Mouse (Mus musculus) MEL (cell line): Measurements from ENCODE around the gene Timm13. TPM values are rescaled to one million over a fixed set of nuclear protein-coding genes. Genes with fewer than 3 reads are reported as not detected.

Experiments used
- BHLHE40 ChIP-seq: IDR thresholded peaks from 2 replicates; pipeline ENCODE4 v1.6.1; 2012; ENCODE audit warnings: low read depth, mild to moderate bottlenecking, inconsistent platforms, low read length, improper control_type of control experiment, borderline replicate concordance
- CHD2 ChIP-seq: IDR thresholded peaks from 2 replicates; pipeline ENCODE4 v1.6.1; 2011; ENCODE audit warnings: low read length, improper control_type of control experiment
- EP300 ChIP-seq, 2 experiments: IDR thresholded peaks; 2 replicates each; pipeline ENCODE4 v1.6.1; 2011; ENCODE audit warnings: improper control_type of control experiment in 2 of 2, low read length in 2 of 2, low read depth in 1 of 2, mild to moderate bottlenecking in 1 of 2
- ETS1 ChIP-seq: IDR thresholded peaks from 2 replicates; pipeline ENCODE4 v1.6.1; 2012; ENCODE audit warnings: low read depth, mild to moderate bottlenecking, inconsistent platforms, low read length, improper control_type of control experiment, moderate library complexity
- GABPA ChIP-seq: IDR thresholded peaks from 2 replicates; pipeline ENCODE4 v1.6.1; 2012; ENCODE audit warnings: low read depth, mild to moderate bottlenecking, inconsistent platforms, low read length, improper control_type of control experiment, moderate library complexity
- JUND ChIP-seq: IDR thresholded peaks from 2 replicates; pipeline ENCODE4 v1.6.1; 2011; ENCODE audit warnings: low read depth, mild to moderate bottlenecking, improper control_type of control experiment, low read length
- MEF2A ChIP-seq: IDR thresholded peaks from 2 replicates; pipeline ENCODE4 v1.6.1; 2014; ENCODE audit warnings: low read depth, mild to moderate bottlenecking, inconsistent platforms, low read length, improper control_type of control experiment; ENCODE audit not compliant: poor library complexity, insufficient replicate concordance, severe bottlenecking; ENCODE audit errors: extremely low read depth
- SIN3A ChIP-seq: IDR thresholded peaks from 2 replicates; pipeline ENCODE4 v1.6.1; 2012; ENCODE audit warnings: low read length, improper control_type of control experiment, inconsistent platforms
- TAL1 ChIP-seq: IDR thresholded peaks from 2 replicates; pipeline ENCODE4 v1.6.1; 2012; ENCODE audit warnings: mild to moderate bottlenecking, inconsistent platforms, low read length, moderate library complexity, mixed read lengths
- UBTF ChIP-seq: IDR thresholded peaks from 2 replicates; pipeline ENCODE4 v1.6.1; 2012; ENCODE audit warnings: low read depth, mild to moderate bottlenecking, inconsistent platforms, low read length, improper control_type of control experiment, moderate library complexity, borderline replicate concordance; ENCODE audit not compliant: insufficient read depth
- USF1 ChIP-seq: IDR thresholded peaks from 2 replicates; pipeline ENCODE4 v1.6.1; 2014; ENCODE audit warnings: low read depth, mild to moderate bottlenecking, inconsistent platforms, low read length, improper control_type of control experiment, moderate library complexity
- USF2 ChIP-seq, 2 experiments: IDR thresholded peaks; 2 replicates each; pipeline ENCODE4 v1.6.1; 2011 to 2012; ENCODE audit warnings: improper control_type of control experiment in 2 of 2, low read length in 2 of 2, borderline replicate concordance in 1 of 2, inconsistent platforms in 1 of 2, low read depth in 1 of 2, mild to moderate bottlenecking in 1 of 2; ENCODE audit not compliant: insufficient read depth in 1 of 2
- polyA plus RNA-seq, 2 experiments: library from polyadenylated mRNA; stranded (reverse) in 1 of 2; unstranded in 1 of 2; fragments of >175 nt in 1 of 2; fragments of >200 nt in 1 of 2; gene quantifications; 2 replicates each; pipeline versions ENCODE4 v1.2.1 to v1.2.4; 2012; ENCODE audit warnings: low replicate concordance in 2 of 2, low read depth in 1 of 2; ENCODE audit not compliant: insufficient read length in 2 of 2, insufficient read depth in 1 of 2, missing spikeins in 1 of 2
- total RNA-seq: library from RNA; depleted of rRNA; stranded (reverse); fragments of 300-350 nt; gene quantifications from 2 replicates; pipeline ENCODE4 v1.2.3, GENCODE M21; 2012; rRNA removed

Timm13 gene
- total and polyA plus RNA-seq, 3 experiments, result 329 to 645 (median 349) TPM

- 0 out of 4 replicates have a peak, but pooled peaks of 1 of the 2 experiments have one; percentile 5 for TF ChIP-seq EP300 (IDR thresholded peaks at IDR 0.05; ENCODE audit: low read depth in 1 of 2, low read length in 2 of 2)
- no peak for TF ChIP-seq TAL1
- TF ChIP-seq MEF2A, result no peak
- TF ChIP-seq BHLHE40, result no peak
- TF ChIP-seq CHD2, result no peak
- no peak; the same call in 1 of the 2 replicates for TF ChIP-seq USF1
- TF ChIP-seq SIN3A, result peak; percentile 93
- no peak for TF ChIP-seq JUND
- TF ChIP-seq USF2 (IDR thresholded peaks at IDR 0.05; ENCODE audit: borderline replicate concordance in 1 of 2, insufficient read depth in 1 of 2, low read depth in 1 of 2, low read length in 2 of 2), result no peak
- TF ChIP-seq GABPA, result no peak
- TF ChIP-seq ETS1, result no peak
- no peak for TF ChIP-seq UBTF
Measured at GRCm38 (mm10) chr10:80854913-80855748, 45.6 kb downstream of the Timm13 start, which contains the start of the genes Lsm7 and Sppl2b (continued).

Other genes with a start within 250 kb of the Timm13 start
- 35.4 and 43.1 TPM in 2 replicates for gene Btbd2, start 243.9 kb downstream of the Timm13 start, total RNA-seq
- gene Btbd2, start 243.9 kb downstream of the Timm13 start, polyA plus RNA-seq, result 10 to 100 TPM in 1 of 2 experiments, not detected in 1; 81.8 TPM
- gene Mknk2, start 222.9 kb downstream of the Timm13 start, total RNA-seq, result 68.6 and 87.1 TPM in 2 replicates
- gene Mknk2, start 222.9 kb downstream of the Timm13 start, polyA plus RNA-seq, result 100 to 1,000 TPM in 1 of 2 experiments, 10 to 100 TPM in 1; 47.4 to 184 TPM
- gene Mob3a, start 199.0 kb downstream of the Timm13 start, total RNA-seq, result 38.3 and 38.7 TPM in 2 replicates
- 10 to 100 TPM in 1 of 2 experiments, not detected in 1; 63.4 TPM for gene Mob3a, start 199.0 kb downstream of the Timm13 start, polyA plus RNA-seq
- gene Izumo4, start 198.8 kb downstream of the Timm13 start, total RNA-seq, result 1.0 and 1.5 TPM in 2 replicates
- 1 to 10 TPM in 1 of 2 experiments, not detected in 1; 3.8 TPM for gene Izumo4, start 198.8 kb downstream of the Timm13 start, polyA plus RNA-seq
- gene Ap3d1, start 158.7 kb downstream of the Timm13 start, total RNA-seq, result 29.6 and 32.7 TPM in 2 replicates
- gene Ap3d1, start 158.7 kb downstream of the Timm13 start, polyA plus RNA-seq, result 100 to 1,000 TPM in 1 of 2 experiments, 10 to 100 TPM in 1; 54.5 to 260 TPM
- gene Dot1l, start 145.8 kb downstream of the Timm13 start, total RNA-seq, result 14.7 and 15.0 TPM in 2 replicates
- 10 to 100 TPM in 1 of 2 experiments, not detected in 1; 70.6 TPM for gene Dot1l, start 145.8 kb downstream of the Timm13 start, polyA plus RNA-seq
- gene Sf3a2, start 102.8 kb downstream of the Timm13 start, total RNA-seq, result 50.4 and 52.0 TPM in 2 replicates
- gene Sf3a2, start 102.8 kb downstream of the Timm13 start, polyA plus RNA-seq, result 100 to 1,000 TPM in 1 of 2 experiments, not detected in 1; 210 TPM
- gene Plekhj1, start 102.3 kb downstream of the Timm13 start, total RNA-seq, result 79.8 and 86.9 TPM in 2 replicates
- gene Plekhj1, start 102.3 kb downstream of the Timm13 start, polyA plus RNA-seq, result 100 to 1,000 TPM in 1 of 2 experiments, not detected in 1; 217 TPM
- gene Amh, start 95.7 kb downstream of the Timm13 start, total RNA-seq, result 0.42 and 0.59 TPM in 2 replicates
- 1 to 10 TPM in 1 of 2 experiments, not detected in 1; 1.1 TPM for gene Amh, start 95.7 kb downstream of the Timm13 start, polyA plus RNA-seq
- not detected in 2 replicates for gene Jsrp1, start 87.5 kb downstream of the Timm13 start, total RNA-seq
- gene Jsrp1, start 87.5 kb downstream of the Timm13 start, polyA plus RNA-seq, result under 1 TPM in 1 of 2 experiments, not detected in 1; 0.39 TPM
- 983 and 1,061 TPM in 2 replicates for gene Oaz1, start 74.3 kb downstream of the Timm13 start, total RNA-seq
- gene Oaz1, start 74.3 kb downstream of the Timm13 start, polyA plus RNA-seq, result 1,000 to 10,000 TPM in 1 of 2 experiments, not detected in 1; 1,528 TPM
- gene Lingo3, start 56.9 kb downstream of the Timm13 start, total RNA-seq, result not detected in 2 replicates
- gene Lingo3, start 56.9 kb downstream of the Timm13 start, polyA plus RNA-seq, result not detected
- 616 and 637 TPM in 2 replicates for gene Lsm7, start 45.8 kb downstream of the Timm13 start, total RNA-seq
- gene Lsm7, start 45.8 kb downstream of the Timm13 start, polyA plus RNA-seq, result 100 to 1,000 TPM in 1 of 2 experiments, not detected in 1; 246 TPM
- gene Sppl2b, start 45.7 kb downstream of the Timm13 start, total RNA-seq, result 38.6 and 52.0 TPM in 2 replicates
- 10 to 100 TPM in 1 of 2 experiments, not detected in 1; 65.9 TPM for gene Sppl2b, start 45.7 kb downstream of the Timm13 start, polyA plus RNA-seq
- gene Tmprss9, start 29.1 kb downstream of the Timm13 start, total RNA-seq, result 0.07 and 0.15 TPM in 2 replicates
- gene Tmprss9, start 29.1 kb downstream of the Timm13 start, polyA plus RNA-seq, result under 1 TPM in 1 of 2 experiments, not detected in 1; 0.25 TPM
- gene Lmnb2, start 17.3 kb upstream of the Timm13 start, total RNA-seq, result 28.4 and 32.8 TPM in 2 replicates
- 10 to 100 TPM in 1 of 2 experiments, not detected in 1; 29.9 TPM for gene Lmnb2, start 17.3 kb upstream of the Timm13 start, polyA plus RNA-seq
- gene Gadd45b, start 29.1 kb upstream of the Timm13 start, total RNA-seq, result 13.3 and 13.4 TPM in 2 replicates
- 10 to 100 TPM in 1 of 2 experiments, not detected in 1; 10.1 TPM for gene Gadd45b, start 29.1 kb upstream of the Timm13 start, polyA plus RNA-seq
- 0.92 and 1.3 TPM in 2 replicates for gene Gng7, start 114.0 kb upstream of the Timm13 start, total RNA-seq
- 1 to 10 TPM in 1 of 2 experiments, not detected in 1; 6.2 TPM for gene Gng7, start 114.0 kb upstream of the Timm13 start, polyA plus RNA-seq
- not detected in 2 replicates for gene Diras1, start 124.7 kb upstream of the Timm13 start, total RNA-seq
- gene Diras1, start 124.7 kb upstream of the Timm13 start, polyA plus RNA-seq, result under 1 TPM in 1 of 2 experiments, not detected in 1; 0.04 TPM
- gene Slc39a3, start 136.5 kb upstream of the Timm13 start, total RNA-seq, result 14.8 and 19.5 TPM in 2 replicates
- 10 to 100 TPM in 1 of 2 experiments, not detected in 1; 15.6 TPM for gene Slc39a3, start 136.5 kb upstream of the Timm13 start, polyA plus RNA-seq
- gene Sgta, start 159.2 kb upstream of the Timm13 start, total RNA-seq, result 100 and 101 TPM in 2 replicates
- 1,000 to 10,000 TPM in 1 of 2 experiments, 100 to 1,000 TPM in 1; 152 to 1,019 TPM for gene Sgta, start 159.2 kb upstream of the Timm13 start, polyA plus RNA-seq
- gene Thop1, start 169.1 kb upstream of the Timm13 start, total RNA-seq, result 121 and 126 TPM in 2 replicates
- 100 to 1,000 TPM in 1 of 2 experiments, 10 to 100 TPM in 1; 75.7 to 113 TPM for gene Thop1, start 169.1 kb upstream of the Timm13 start, polyA plus RNA-seq
- not detected in 2 replicates for gene Creb3l3, start 197.9 kb upstream of the Timm13 start, total RNA-seq
- under 1 TPM in 1 of 2 experiments, not detected in 1; 0.35 TPM for gene Creb3l3, start 197.9 kb upstream of the Timm13 start, polyA plus RNA-seq
- gene Map2k2, start 204.9 kb upstream of the Timm13 start, total RNA-seq, result 147 and 152 TPM in 2 replicates
- 100 to 1,000 TPM in 1 of 2 experiments, not detected in 1; 212 TPM for gene Map2k2, start 204.9 kb upstream of the Timm13 start, polyA plus RNA-seq
- 23.8 and 25.3 TPM in 2 replicates for gene Zbtb7a, start 234.3 kb upstream of the Timm13 start, total RNA-seq
- 10 to 100 TPM; 40.6 to 45.4 TPM for gene Zbtb7a, start 234.3 kb upstream of the Timm13 start, polyA plus RNA-seq